Mouse (Mus musculus): ENCODE measurements around the gene Edem2. TPM values are rescaled to one million over a fixed set of nuclear protein-coding genes. Genes with fewer than 3 reads are reported as not detected.
"Not testable (repeated sequence)": the region's sequence is repeated elsewhere in the genome, so short reads cannot be mapped to it uniquely, and the experiment has no call there.

Edem2 gene
- polyA plus RNA-seq, 1 experiment from 2014 or later, result 28.2 TPM

- Histone ChIP-seq H3K27me3 (0 out of 2 replicates have a peak, but pooled peaks cover 11% of the 10 kb centered on the region), H3K9ac (no peak overlapping the region), H3K4me3 (no peak overlapping the region), H3K27ac (no peak overlapping the region), H3K4me2 (replicated peaks) (no peak overlapping the region), H3K36me3 (no peaks in the 10 kb centered on the region), H3K4me1 (no peaks in the 10 kb centered on the region), H3K9me3 (no peaks in the 10 kb centered on the region)
- 50% methylated on average over 14 of the region's 14 CpGs for WGBS
- no peak for ATAC-seq (ENCODE audit: low FRiP score, low read depth)
Observed at GRCm38 (mm10) chr2:155756855-155757566, 27.7 kb upstream of the Edem2 start.

GRCm38 (mm10) chr2:155755746-155756145, 26.5 kb upstream of the Edem2 start:
- WGBS, result 3% methylated on average over 1 of the region's 1 CpGs
- no peaks in the 10 kb centered on the region for H3K36me3 ChIP-seq
- ATAC-seq (ENCODE audit: low FRiP score, low read depth), result no peak

GRCm38 (mm10) chr2:155751014-155751786, 21.9 kb upstream of the Edem2 start, which contains the start of gene Procr:
TSS of gene Procr (plus strand) at chr2:155751117.
- peak; percentile 73 for ATAC-seq (ENCODE audit: low FRiP score, low read depth)
- H3K27ac ChIP-seq, result no peak within 1 kb of the TSS
- H3K4me3 ChIP-seq, result peak within 1 kb of the TSS; percentile 45
- no peaks in the 10 kb centered on the region for H3K9me3 ChIP-seq
- peak within 1 kb of the TSS; percentile 63 for H3K9ac ChIP-seq
- H3K4me2 ChIP-seq (replicated peaks), result peak within 1 kb of the TSS; percentile 79
- peaks cover 6% of the 10 kb centered on the region for H3K4me1 ChIP-seq
- 0 out of 2 replicates have a peak, but pooled peaks cover 11% of the 10 kb centered on the region for H3K27me3 ChIP-seq
- no peaks in the 10 kb centered on the region for H3K36me3 ChIP-seq
- 2% methylated on average over 25 of the region's 25 CpGs for WGBS

More at GRCm38 (mm10) chr2:155755746-155756145, 26.5 kb upstream of the Edem2 start:
- Histone ChIP-seq H3K27ac (no peak overlapping the region), H3K9ac (no peak overlapping the region), H3K4me2 (replicated peaks) (no peak overlapping the region), H3K27me3 (0 out of 2 replicates have a peak, but pooled peaks cover 13% of the 10 kb centered on the region), H3K4me1 (peaks cover 6% of the 10 kb centered on the region), H3K4me3 (no peak overlapping the region), H3K9me3 (no peaks in the 10 kb centered on the region)

GRCm38 (mm10) chr2:155749394-155749793, 20.1 kb upstream of the Edem2 start:
- no peak overlapping the region for H3K27ac ChIP-seq
- no peak overlapping the region for H3K4me2 ChIP-seq (replicated peaks)
- H3K4me1 ChIP-seq, result peaks cover 6% of the 10 kb centered on the region
- 0 out of 2 replicates have a peak, but pooled peaks cover 11% of the 10 kb centered on the region for H3K27me3 ChIP-seq
- no peaks in the 10 kb centered on the region for H3K36me3 ChIP-seq
- WGBS, result 84% methylated on average over 4 of the region's 4 CpGs
- H3K9ac ChIP-seq, result no peak overlapping the region
- ATAC-seq (ENCODE audit: low FRiP score, low read depth), result no peak
- H3K4me3 ChIP-seq, result no peak overlapping the region
- no peaks in the 10 kb centered on the region for H3K9me3 ChIP-seq

- Histone ChIP-seq H3K4me2 (replicated peaks) (no peak overlapping the region), H3K36me3 (no peaks in the 10 kb centered on the region), H3K27ac (no peak overlapping the region), H3K4me3 (no peak overlapping the region), H3K9ac (no peak overlapping the region), H3K4me1 (0 out of 2 replicates have a peak, but pooled peaks cover 4% of the 10 kb centered on the region), H3K27me3 (no peaks in the 10 kb centered on the region), H3K9me3 (no peaks in the 10 kb centered on the region)
- ATAC-seq (ENCODE audit: low FRiP score, low read depth), result no peak
- 61% methylated on average over 3 of the region's 3 CpGs for WGBS
Observed at GRCm38 (mm10) chr2:155745487-155745886, 16.2 kb upstream of the Edem2 start.

GRCm38 (mm10) chr2:155743351-155743750, 14.1 kb upstream of the Edem2 start:
- Histone ChIP-seq H3K27ac (no peak overlapping the region), H3K27me3 (no peaks in the 10 kb centered on the region), H3K4me1 (0 out of 2 replicates have a peak, but pooled peaks cover 4% of the 10 kb centered on the region), H3K9me3 (no peaks in the 10 kb centered on the region), H3K36me3 (no peaks in the 10 kb centered on the region), H3K4me2 (replicated peaks) (no peak overlapping the region), H3K9ac (no peak overlapping the region), H3K4me3 (no peak overlapping the region)
- no peak for ATAC-seq (ENCODE audit: low FRiP score, low read depth)
- 85% methylated on average over 9 of the region's 9 CpGs for WGBS

- Histone ChIP-seq H3K36me3 (no peaks in the 10 kb centered on the region), H3K4me3 (no peak overlapping the region), H3K4me2 (replicated peaks) (no peak overlapping the region), H3K9ac (no peak overlapping the region), H3K9me3 (no peaks in the 10 kb centered on the region), H3K27ac (no peak overlapping the region), H3K27me3 (no peaks in the 10 kb centered on the region), H3K4me1 (0 out of 2 replicates have a peak, but pooled peaks cover 4% of the 10 kb centered on the region)
- 81% methylated on average over 12 of the region's 12 CpGs for WGBS
- ATAC-seq (ENCODE audit: low FRiP score, low read depth), result no peak
Observed at GRCm38 (mm10) chr2:155742931-155743337, 13.7 kb upstream of the Edem2 start.

GRCm38 (mm10) chr2:155742211-155742610, 12.9 kb upstream of the Edem2 start:
- WGBS, result 84% methylated on average over 11 of the region's 11 CpGs
- no peak overlapping the region for H3K4me3 ChIP-seq
- no peak overlapping the region for H3K4me2 ChIP-seq (replicated peaks)
- H3K36me3 ChIP-seq, result no peaks in the 10 kb centered on the region
- H3K9ac ChIP-seq, result no peak overlapping the region
- H3K4me1 ChIP-seq, result 0 out of 2 replicates have a peak, but pooled peaks cover 4% of the 10 kb centered on the region
- no peak for ATAC-seq (ENCODE audit: low FRiP score, low read depth)
- H3K9me3 ChIP-seq, result no peaks in the 10 kb centered on the region
- no peak overlapping the region for H3K27ac ChIP-seq
- no peaks in the 10 kb centered on the region for H3K27me3 ChIP-seq

- Histone ChIP-seq H3K4me2 (replicated peaks) (no peak overlapping the region), H3K4me1 (0 out of 2 replicates have a peak, but pooled peaks cover 2% of the 10 kb centered on the region), H3K9ac (no peak overlapping the region), H3K27ac (no peak overlapping the region), H3K27me3 (no peaks in the 10 kb centered on the region), H3K4me3 (no peak overlapping the region), H3K36me3 (no peaks in the 10 kb centered on the region), H3K9me3 (no peaks in the 10 kb centered on the region)
- no peak for ATAC-seq (ENCODE audit: low FRiP score, low read depth)
- 82% methylated on average over 9 of the region's 9 CpGs for WGBS
Observed at GRCm38 (mm10) chr2:155737803-155738202, 8.5 kb upstream of the Edem2 start.

GRCm38 (mm10) chr2:155736936-155737335, 7.7 kb upstream of the Edem2 start:
- Histone ChIP-seq H3K27me3 (no peaks in the 10 kb centered on the region), H3K4me3 (no peak overlapping the region), H3K4me1 (no peaks in the 10 kb centered on the region), H3K9me3 (no peaks in the 10 kb centered on the region), H3K27ac (no peak overlapping the region), H3K4me2 (replicated peaks) (no peak overlapping the region), H3K36me3 (no peaks in the 10 kb centered on the region), H3K9ac (no peak overlapping the region)
- ATAC-seq (ENCODE audit: low FRiP score, low read depth), result no peak
- WGBS, result 72% methylated on average over 6 of the region's 6 CpGs

GRCm38 (mm10) chr2:155735766-155736165, 6.5 kb upstream of the Edem2 start, which contains the start of gene Gm17581:
TSS of gene Gm17581 (minus strand) at chr2:155735866.
- WGBS, result 78% methylated on average over 5 of the region's 5 CpGs
- not testable (repeated sequence) for H3K4me2 ChIP-seq (replicated peaks); H3K36me3 ChIP-seq; H3K27ac ChIP-seq; H3K4me3 ChIP-seq; H3K27me3 ChIP-seq; H3K9me3 ChIP-seq; H3K4me1 ChIP-seq; ATAC-seq (ENCODE audit: low FRiP score, low read depth); H3K9ac ChIP-seq

GRCm38 (mm10) chr2:155735080-155735479, 5.8 kb upstream of the Edem2 start:
- Histone ChIP-seq H3K9ac (no peak overlapping the region), H3K4me3 (no peak overlapping the region), H3K9me3 (no peaks in the 10 kb centered on the region), H3K36me3 (no peaks in the 10 kb centered on the region), H3K4me1 (no peaks in the 10 kb centered on the region), H3K27ac (no peak overlapping the region), H3K4me2 (replicated peaks) (no peak overlapping the region), H3K27me3 (no peaks in the 10 kb centered on the region)
- WGBS, result 77% methylated on average over 5 of the region's 5 CpGs
- no peak for ATAC-seq (ENCODE audit: low FRiP score, low read depth)

All from limb, embryonic 13.5 days (tissue).